Mouse (Mus musculus) lung, postnatal 14 days (tissue): ENCODE results near the gene Cblb.

Experiments
- DNase-seq: peaks from one replicate; pipeline ENCODE4 v3.0.0; 2021

Gene Cblb

DNA sequence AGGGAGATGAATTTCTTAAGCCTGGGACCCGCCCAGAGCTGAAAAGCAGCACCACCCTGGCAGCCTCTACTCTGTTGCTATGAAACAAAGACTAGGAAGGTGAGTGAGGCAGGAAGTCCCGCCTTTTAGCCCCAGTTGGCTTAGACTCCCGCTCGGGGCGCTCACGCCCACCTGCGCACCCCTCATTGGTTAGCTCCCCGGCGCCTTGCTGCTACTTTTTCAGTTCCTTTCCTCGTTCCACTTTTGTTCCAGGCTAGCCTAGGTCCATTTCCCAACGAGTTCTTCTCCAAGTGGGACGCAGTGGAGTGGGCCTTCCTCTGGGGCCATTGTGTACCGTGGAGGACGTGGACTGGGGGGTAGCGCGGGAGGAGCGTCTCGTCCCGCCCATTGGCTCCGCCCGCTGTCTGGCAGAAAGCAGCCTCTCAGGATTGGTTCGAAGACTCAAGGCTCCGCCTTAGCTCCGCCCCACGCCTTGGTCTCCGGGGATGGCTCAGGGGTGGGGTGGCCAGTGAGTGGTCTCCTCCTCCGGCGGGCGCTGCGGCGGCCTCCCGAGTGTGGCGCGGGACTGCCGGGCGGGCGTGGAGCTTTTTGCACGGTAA is at the start of gene Cblb:
Cblb (plus strand) TSS at position 135 of the 599 bp plus-strand sequence.
- DNase-seq, result peak; percentile 98

DNA sequence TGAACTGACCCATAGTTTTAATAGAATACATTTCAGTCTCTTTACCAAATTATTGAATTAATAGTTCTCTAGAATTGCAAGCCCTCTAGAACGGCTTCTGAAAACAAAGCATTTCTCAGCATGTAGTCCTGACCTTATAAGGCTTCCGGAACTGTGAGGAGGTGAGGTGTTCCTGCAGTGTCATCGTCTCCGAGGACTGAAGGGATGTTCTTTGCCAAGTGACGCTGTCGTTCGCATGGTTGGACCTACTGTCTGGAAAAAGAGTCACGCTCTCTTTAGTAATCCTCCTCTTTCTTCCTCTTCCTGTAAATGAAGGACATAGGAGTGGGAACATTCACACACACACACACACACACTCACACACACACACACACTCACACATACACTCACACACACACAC is 45.6 kb upstream of the Cblb start:
- no peak for DNase-seq

DNA sequence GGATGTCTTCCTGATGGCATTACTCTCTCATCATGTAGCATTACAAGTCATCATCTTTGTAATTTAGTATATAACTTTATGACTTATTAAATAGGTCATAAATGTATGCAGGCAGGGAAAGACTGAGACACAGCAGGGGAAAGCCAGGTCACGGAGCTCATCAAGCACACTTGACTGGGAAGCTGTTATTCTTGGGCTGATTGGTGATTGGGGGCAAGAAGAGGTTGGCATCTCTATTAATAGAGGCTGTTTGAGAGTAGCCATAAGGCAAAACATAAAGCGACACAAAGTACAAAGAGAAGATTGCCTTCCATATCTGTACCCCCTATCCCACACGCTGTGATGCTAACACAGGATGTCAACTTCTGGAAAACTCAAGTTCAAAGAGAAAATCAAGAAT is 44.8 kb upstream of the Cblb start:
- no peak for DNase-seq

DNA sequence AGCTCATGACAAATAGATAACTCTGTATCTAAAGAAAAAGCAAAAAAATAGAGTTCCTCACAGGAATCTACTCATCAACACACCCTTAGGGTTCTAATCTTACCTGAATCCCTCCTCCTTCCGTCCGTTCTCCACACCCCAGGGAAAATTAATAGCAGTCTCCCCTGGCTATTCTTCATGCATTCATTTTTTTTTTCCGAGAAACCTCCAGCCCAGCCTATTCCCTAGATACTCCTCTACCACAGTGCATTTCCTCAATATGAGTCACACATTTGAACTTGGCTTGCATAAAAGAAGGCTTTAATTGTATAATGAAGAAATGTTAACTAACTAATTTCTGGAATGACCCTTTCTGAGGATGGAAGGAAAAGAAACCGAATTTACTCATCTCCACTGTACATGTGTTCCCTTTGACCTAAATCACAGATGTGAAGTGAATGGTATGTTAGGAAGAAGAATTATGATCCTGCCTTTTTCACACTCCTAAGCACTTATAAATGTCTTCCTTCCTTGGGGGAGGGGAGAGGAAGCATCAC is 43.9 kb upstream of the Cblb start:
- DNase-seq, result no peak

DNA sequence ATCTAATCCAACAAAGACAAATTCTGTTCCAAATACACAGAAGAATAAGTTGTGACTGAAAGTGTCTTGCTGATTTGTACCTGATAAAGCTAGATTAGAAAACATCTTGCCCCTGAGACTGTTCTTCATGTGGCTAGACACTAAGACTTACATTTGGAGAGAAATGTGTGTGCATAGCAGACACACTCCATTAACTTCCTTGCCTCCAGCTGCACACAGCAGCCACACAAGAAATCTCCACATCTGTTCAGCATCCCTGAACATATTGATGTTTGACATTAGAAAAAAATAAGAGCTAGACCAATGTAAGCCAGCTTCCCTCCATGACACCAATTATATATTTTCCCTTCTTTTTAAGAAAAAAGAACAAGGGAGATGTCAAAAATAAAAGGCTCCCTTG is 43.0 kb upstream of the Cblb start:
- DNase-seq, result no peak

DNA sequence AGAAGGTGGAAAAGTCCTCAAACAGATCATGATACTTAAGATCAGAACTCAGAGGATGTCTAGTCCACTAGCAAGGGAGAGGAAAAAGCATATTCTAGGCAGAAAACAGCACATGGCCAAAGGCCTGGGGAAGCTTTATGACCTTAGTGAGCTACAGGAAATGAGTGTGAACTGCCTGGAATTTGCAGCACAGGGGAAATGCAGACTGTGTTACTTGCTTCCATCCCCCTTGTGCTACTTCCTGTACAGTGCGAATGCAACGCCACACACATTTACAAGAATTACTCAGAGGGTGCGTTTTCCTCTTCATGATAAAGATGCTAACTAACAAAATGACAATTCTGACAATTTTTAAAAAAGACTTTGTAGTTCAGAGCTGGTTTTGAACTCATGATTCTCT is 41.8 kb upstream of the Cblb start:
- no peak for DNase-seq

DNA sequence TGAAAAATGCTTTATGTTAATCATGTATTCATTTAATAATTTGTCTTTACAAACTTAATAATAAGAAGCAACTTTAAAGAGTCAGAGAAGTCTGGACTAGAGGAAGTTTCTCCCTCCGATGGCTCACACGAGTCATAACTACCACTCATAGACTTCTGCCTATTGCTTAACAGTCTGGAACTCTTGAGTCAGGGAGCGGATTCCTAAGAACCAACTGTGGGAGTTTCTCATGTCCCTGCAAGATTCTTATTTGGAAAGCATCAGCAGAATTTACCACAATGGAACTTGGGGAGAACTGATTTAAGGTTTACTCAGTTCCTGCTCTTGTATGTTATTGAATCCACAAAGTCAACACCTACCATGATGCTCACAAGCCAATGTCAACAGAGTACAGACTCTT is 31.0 kb upstream of the Cblb start:
- DNase-seq, result no peak

DNA sequence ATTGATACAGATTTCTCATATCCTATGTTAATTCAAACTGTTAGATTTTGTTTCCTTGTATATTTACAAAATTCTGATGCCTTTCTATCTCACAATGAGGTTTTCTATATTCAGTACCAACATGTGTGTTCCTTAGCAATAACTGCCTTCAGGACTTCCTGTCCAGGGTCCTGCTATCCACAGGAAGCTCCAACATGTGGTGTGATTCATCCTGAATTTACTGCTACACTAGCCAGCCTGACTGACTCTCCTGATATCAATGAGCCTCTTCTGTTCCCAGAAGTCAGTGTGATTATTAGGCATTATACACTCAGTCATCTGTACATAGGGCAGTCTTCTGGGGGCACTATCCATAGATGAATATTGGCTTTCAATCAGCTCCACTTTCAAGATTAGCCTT is 30.2 kb upstream of the Cblb start:
- no peak for DNase-seq

DNA sequence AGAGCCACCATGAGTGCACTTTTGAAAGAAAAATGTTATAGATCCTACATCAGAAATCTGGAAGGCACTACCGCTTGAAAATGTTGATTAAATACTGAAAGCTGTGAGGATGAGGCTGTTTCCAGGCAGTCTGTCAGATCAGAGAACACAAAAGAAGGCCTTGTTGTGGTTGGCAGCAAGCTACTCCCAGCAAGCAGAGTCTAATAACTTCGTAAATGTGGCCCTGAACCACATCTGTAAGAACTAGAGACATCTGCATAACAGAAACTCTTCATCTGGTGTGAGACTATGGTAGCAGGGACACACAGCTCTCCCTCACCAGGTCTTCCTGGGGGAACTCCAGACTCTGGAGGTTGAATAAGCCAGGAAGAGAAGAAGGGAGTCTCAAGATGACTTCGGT is 24.0 kb upstream of the Cblb start:
- no peak for DNase-seq

DNA sequence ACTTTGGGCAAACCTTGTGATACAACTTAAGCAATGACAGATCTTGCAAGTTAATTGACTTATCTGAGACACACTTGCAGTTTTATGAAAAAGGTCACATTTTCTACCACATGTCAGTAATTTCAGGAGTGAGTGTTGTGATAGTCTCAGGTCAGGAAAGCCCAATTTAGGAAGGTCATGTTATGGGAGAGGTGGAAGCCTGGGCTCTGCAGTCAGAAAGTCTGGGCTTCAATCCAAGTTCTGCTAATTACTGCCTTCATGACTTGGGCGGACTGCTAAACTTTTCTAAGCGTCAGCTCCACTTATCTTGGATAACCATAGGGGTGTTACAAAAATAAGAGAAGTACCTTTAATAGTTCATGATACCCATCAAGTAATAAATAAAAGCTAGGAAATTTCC is 22.6 kb upstream of the Cblb start:
- no peak for DNase-seq

DNA sequence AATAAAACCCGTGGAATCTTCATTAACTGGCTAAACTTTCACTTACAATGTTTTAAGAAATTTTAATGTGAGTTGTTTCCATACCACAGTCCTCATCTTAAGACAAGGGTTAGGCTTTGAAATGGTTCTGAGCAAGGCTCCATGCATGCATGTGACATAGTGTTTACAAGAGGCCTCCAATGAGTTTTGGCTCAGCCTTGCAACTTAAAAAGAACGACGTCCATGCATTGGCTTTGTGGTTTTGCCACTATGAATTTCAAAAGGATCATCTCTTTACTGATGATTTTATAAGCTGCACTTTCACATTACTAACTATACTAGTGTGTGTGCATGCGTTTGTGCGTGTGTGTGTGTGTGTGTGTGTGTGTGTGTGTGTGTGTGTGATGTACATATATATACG is 21.6 kb upstream of the Cblb start:
- DNase-seq, result no peak

DNA sequence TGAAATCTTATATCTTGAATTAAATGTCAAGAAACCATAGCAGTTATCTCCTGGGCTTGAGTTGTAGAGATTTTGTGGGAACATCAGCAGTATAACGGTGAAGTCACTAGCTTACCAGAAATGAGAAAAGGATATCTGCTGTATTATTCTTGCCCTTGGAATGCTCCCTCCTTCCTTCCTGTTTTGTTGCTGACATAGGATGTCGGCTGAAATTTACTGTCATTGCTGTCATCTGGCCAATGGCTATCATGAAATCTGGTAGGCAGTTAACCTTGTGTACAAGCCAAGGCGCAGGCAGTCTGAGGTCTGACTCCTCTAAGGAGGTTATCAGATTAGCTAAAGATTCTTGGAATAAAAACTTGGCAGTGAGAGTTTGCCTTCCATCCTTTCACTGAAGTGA is 18.0 kb upstream of the Cblb start:
- DNase-seq, result no peak

DNA sequence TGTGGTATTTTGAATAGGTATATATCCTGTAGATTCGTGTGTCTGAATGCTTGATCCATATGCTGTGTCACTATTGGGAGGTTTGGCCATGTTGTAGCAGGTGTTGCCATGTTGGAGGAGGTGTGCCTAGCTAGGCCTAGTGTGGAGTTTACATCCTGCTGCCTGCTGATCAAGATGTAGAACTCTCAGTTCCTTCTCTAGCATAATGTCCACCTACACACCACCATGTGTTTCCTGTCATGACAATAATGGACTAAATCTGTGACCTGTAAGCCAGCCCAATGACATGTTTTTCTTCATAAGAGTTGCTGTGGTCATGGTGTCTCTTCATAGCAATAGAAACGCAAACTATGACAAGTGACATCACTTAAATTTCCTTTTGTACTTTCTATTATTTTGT is 17.2 kb upstream of the Cblb start:
- DNase-seq, result no peak

DNA sequence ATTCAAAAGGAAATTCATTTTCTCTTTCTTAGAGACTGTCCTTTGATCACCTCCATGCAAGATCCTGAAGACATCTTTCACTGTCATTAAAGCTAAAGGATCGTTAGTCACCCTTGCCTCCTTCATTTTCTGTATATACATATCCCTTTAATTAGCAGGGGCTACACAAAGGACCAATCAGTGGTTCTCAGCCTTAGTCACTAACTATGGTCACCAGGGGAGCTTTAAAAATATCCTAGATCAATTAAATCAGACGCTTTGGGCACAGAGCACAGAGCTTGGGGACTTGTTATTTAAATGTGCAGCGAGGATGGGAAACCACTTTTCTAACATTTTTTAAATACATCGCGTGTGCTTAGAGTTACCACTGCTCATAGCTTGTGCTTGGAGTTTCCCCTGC is 7.6 kb upstream of the Cblb start:
- DNase-seq, result no peak

DNA sequence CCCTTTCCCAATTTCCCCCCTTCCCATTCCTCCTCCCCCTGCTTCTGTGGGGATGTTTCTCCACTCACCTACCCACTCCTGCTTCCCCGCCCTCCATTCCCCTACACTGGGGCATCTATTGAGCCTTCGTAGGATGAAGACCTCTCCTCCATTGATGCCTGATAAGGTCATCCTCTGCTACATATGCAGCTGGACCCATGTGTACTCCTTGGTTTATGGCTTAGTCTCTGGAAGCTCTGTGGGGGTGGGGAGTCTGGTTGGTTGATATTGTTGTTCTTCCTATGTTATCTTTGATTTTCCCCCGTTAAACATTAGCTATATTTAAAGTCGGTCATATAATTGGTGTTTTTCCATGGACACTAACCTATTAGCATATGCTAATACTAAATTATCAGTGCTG is 3.7 kb upstream of the Cblb start:
- DNase-seq, result no peak

DNA sequence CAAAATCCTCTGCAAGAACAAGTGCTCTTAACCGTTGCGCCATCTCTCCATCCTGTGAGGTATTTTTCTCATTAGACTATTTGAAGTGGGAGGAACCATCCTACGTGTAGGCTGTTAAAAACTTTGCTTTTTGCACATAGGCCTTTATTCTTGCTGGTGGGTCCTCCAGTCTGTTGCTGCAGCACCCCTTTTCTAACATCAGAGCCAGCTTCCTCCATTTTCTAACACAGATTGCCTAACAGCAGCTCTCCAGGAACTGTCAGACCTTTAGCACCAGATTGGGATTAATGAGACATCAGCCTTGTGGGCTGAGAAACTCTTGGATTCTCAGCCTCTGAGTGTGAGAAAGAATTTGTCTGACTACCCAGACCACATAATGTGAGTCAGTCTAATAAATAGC is 2.0 kb upstream of the Cblb start:
- no peak for DNase-seq

DNA sequence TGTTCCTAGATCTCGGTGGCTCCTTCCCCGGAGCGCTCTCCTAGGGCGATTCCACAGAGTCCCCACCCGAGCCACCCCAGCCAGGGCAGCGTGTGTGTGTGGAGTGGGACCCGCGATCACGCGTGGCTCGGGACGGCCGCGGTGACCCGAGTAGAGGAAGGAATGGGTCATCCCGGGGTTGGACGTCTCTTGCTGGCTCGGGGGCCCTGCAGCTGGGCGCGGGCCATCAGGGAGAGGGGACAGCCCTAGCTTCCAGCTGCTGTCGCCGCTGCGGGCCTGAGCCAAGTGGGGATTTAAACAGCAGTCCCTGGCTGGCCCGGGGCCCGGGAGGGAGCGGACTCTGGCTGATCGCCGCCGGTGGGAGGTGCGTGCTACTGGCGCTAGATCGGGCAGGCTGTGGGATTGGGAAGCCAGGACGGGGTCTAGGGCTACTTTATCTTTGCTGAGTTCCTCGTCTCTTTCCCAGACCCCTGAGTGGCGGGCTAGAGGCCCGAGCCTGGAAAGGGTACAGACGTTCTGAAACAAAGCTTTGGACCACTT is 757 bp downstream of the Cblb start:
- DNase-seq, result peak; percentile 95

DNA sequence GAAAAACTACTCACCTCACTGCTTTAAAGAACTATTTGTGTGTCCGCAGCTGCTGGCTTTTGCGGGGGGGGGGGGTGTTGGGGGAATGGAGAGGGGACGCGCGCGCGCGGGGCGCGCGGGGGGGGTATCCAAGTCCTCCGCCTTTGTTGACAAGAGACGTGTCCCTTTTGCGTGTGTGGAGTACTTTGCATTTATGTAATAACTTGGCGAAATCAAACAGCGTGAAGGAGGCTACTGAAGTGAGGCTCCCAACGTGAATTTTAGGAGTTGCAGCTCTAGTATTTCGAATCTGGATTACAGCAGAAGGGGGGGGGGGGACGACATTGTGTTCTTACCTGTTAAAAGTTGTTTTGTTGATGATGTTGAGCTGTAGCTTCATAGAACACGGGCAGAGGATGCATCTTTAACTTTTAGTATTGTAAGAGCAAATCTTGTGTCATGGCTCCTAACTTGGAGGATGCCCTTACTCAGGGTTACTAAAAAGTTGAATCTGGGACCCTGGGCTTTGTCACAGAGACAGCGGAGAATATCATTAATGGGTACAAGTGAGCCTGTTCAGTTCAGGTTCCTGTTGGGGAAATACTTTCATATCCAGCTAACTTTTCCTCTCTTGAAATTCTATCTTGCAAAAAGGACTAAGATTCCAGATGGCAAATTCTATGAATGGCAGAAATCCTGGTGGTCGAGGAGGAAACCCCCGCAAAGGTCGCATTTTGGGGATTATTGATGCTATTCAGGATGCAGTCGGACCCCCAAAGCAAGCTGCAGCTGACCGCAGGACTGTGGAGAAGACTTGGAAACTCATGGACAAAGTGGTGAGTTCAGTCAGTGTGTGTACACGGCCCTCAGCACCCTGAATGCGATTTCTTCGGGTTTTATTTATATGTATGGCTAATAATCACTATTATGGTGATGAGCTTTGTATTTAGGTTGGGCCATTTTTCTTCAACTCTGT is 1.6 kb downstream of the Cblb start:
- no peak for DNase-seq

DNA sequence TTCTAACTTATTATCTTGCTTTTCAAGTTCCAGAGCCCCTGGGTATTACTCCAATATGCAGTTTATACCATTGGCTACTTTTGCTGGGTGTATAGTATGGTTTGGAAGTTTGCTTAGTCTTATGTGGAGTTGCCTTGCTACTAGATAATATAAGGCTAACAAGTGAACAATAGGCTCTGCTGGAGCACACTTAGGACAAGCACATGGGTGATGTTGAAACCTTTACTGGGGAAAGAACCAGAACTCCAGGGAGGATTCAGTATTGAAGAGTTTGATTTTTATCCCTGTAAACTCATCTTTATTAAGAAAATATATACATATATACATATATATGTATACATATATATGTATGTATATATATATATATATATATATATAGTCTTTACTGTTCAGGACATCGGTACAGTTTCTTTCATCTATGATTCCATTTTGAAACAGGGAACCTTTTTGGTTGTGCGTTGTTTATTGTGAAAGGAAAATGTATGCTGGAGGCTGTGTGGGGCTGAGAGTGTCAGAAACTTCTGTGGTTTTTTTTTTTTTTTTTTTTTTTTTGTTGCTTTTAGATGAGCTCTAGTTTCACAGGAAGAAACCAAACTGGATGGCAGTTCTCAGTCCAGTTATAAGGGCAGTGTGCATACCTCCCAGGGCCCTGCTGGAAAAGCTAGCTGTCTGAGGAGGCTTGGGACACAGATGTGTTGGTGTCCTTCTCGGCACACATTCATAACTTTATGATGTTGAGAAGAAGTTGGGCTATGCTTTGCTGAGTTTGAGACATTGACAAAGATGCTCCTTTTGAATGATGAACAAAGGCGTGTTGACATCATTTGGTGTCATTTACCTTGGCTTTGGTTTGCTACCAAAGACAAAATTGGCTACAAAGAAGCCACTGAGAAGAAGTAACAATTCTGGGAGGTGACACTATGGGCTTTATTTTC is 2.6 kb downstream of the Cblb start:
- no peak for DNase-seq

DNA sequence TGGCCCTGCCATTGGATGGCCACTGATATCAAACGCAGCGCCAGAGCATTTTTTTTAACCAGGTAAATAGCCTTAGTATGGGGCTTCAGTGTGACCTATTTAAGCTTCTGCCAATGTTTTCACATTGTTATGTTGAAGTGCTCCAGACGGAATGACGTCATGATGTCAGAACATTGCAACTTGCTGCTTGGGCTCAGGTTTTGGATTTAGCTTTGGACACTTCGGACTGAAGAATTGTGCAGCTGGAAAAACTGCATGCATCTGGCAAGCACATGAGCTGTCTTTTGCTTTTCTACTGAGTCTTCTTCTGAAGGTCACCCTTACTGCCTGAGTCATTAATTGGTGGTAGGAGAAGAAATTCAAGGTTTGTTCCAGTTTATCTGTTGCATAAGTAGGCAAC is 3.3 kb downstream of the Cblb start:
- no peak for DNase-seq

DNA sequence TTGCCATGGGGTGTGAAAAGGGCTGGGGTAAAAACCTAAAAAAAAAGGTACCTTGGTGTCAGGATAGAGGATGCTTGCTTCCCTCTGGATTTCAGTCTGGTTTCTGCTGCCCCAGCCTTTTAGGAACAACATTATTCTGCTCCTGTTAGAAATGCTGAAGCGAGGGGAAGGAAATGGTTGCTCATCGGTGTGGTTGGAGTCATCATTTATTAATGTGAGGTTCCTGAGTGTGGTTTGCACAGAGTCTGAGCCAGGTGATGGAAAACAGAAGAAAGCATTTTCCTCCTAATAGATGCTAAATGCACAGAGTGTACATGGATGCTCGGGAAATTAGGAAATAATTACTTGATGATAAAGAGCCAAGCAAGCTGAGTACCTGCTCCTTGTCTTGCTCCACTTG is 5.3 kb downstream of the Cblb start:
- DNase-seq, result no peak

DNA sequence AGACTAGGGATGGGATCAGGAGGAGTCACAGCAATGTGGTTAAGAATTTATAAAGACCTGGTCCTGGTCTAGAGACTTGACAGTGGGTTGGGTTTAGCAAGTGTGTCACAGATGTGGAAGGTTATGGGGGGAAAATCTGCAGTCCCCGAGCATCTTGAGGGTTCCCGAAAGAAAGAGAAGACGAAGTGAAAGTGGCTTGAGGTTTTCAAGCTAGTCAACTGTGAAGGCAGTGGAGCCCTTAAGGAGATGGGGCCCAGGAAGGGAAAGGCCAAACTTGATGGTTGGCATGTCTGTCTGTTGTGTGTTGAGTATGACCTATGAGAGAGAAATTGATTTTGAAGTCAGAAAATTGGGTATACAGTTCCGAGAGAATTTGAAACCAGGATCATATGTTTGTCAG is 7.3 kb downstream of the Cblb start:
- DNase-seq, result no peak

DNA sequence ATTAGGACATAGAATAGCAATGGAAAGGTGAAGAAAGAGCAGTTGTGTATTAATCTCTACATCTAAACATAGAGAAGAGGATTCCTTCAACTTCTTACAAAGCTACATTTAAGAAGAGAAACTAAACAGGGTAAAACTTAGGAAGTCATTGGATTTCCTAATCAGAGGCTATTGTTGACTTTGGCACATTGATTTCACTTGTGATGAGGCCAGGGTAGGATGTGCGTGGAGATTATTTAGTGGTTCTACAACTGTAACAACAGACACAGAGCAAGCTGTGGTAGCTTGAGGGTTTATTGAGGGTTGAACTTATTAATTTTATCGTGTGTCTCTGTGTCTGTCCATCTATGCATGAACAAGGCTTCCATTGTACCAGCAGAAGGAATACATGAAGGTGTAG is 7.8 kb downstream of the Cblb start:
- no peak for DNase-seq
